Mouse (Mus musculus) kidney, postnatal 10 days (tissue): ENCODE measurements around the gene Slc15a5.

Experiments
- DNase-seq: peaks from one replicate; pipeline ENCODE4 v3.0.0; 2021; ENCODE audit warnings: mixed read lengths

Slc15a5 gene

GRCm38 (mm10) chr6:138054956-138055355 lies 24.8 kb downstream of the Slc15a5 start:
- no peak for DNase-seq

- DNase-seq, result peak; percentile 23
Measured at GRCm38 (mm10) chr6:138054166-138054565, 25.6 kb downstream of the Slc15a5 start.

GRCm38 (mm10) chr6:138053686-138054085 lies 26.0 kb downstream of the Slc15a5 start:
- DNase-seq, result no peak

GRCm38 (mm10) chr6:138045364-138045763 lies 34.4 kb downstream of the Slc15a5 start:
- DNase-seq, result no peak

- no peak for DNase-seq
Measured at GRCm38 (mm10) chr6:138042891-138043290, 36.8 kb downstream of the Slc15a5 start.

- DNase-seq, result no peak
Measured at GRCm38 (mm10) chr6:138041865-138042264, 37.9 kb downstream of the Slc15a5 start.

GRCm38 (mm10) chr6:138037587-138037986 lies 42.1 kb downstream of the Slc15a5 start:
- no peak for DNase-seq

- DNase-seq, result no peak
Measured at GRCm38 (mm10) chr6:138036891-138037290, 42.8 kb downstream of the Slc15a5 start.

GRCm38 (mm10) chr6:138016898-138017297 lies 62.8 kb downstream of the Slc15a5 start:
- DNase-seq, result no peak

- DNase-seq, result no peak
Measured at GRCm38 (mm10) chr6:138014976-138015674, 64.6 kb downstream of the Slc15a5 start.

GRCm38 (mm10) chr6:138011955-138012354 lies 67.8 kb downstream of the Slc15a5 start:
- DNase-seq, result no peak

- no peak for DNase-seq
Measured at GRCm38 (mm10) chr6:138007705-138008104, 72.0 kb downstream of the Slc15a5 start.

GRCm38 (mm10) chr6:138006525-138007251 lies 73.0 kb downstream of the Slc15a5 start:
- DNase-seq, result no peak

- peak; percentile 22 for DNase-seq
Measured at GRCm38 (mm10) chr6:137989853-137990252, 89.9 kb downstream of the Slc15a5 start.

GRCm38 (mm10) chr6:137985169-137985568 lies 94.5 kb downstream of the Slc15a5 start:
- DNase-seq, result no peak

GRCm38 (mm10) chr6:137982195-137982737 lies 97.5 kb downstream of the Slc15a5 start:
- DNase-seq, result no peak

- peak; percentile 13 for DNase-seq
Measured at GRCm38 (mm10) chr6:137980905-137981696, 98.6 kb downstream of the Slc15a5 start.

GRCm38 (mm10) chr6:137980413-137980812 lies 99.3 kb downstream of the Slc15a5 start:
- no peak for DNase-seq

- DNase-seq, result no peak
Measured at GRCm38 (mm10) chr6:137979802-137980201, 99.9 kb downstream of the Slc15a5 start.

- DNase-seq, result no peak
Measured at GRCm38 (mm10) chr6:137976021-137976420, 103.7 kb downstream of the Slc15a5 start.

GRCm38 (mm10) chr6:137963703-137964102 lies 116.0 kb downstream of the Slc15a5 start:
- DNase-seq, result no peak

GRCm38 (mm10) chr6:137962836-137963235 lies 116.9 kb downstream of the Slc15a5 start:
- DNase-seq, result no peak
